Mouse (Mus musculus): Measurements from ENCODE around the gene Nucb1.

DNA sequence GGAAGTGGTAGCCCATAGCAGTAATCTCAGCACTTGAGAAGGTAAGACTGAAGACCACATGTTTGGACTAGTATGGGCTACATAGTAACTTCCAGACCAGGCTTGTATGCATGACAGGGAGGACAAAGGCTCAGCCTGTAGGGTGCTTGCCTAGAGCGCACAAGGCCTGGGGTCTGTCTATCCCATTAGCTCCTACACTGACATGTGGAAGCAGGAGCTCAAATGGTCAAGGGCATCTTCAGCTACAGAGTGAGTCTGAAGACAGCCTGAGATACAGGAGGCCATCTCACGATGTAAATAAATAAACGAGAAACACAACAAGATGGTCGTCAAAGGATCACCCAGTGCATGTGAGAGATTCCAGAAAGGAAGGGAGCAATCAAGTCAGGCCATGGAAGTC is 47.9 kb downstream of the Nucb1 start:
- TF ChIP-seq CTCF (IDR thresholded peaks at IDR 0.05; ENCODE audit: control insufficient read depth, insufficient read depth, insufficient read length) (no peak), MAX (IDR thresholded peaks at IDR 0.05) (no peak), CEBPB (IDR thresholded peaks at IDR 0.05; ENCODE audit: low read depth) (no peak), MYOD1 (IDR thresholded peaks at IDR 0.05; ENCODE audit: control insufficient read depth, insufficient read length, low read depth) (no peak)
